Mouse (Mus musculus) liver, adult 2 months (tissue): ENCODE measurements around the gene Nbr1.

Experiments used
- CTCF ChIP-seq: fragments of 200-500 bp; IDR thresholded peaks from 2 replicates; pipeline ENCODE4 v1.5.1; 2011; ENCODE audit warnings: low read depth, low read length, control low read depth
- POLR2A ChIP-seq: fragments of 200-500 bp; IDR thresholded peaks from 2 replicates; pipeline ENCODE4 v1.6.1; 2011; ENCODE audit warnings: low read length, control low read depth; ENCODE audit not compliant: insufficient read depth; ENCODE audit errors: extremely low read depth

GRCm38 (mm10) chr11:101617849-101618248, 65.9 kb downstream of the Nbr1 start:
- no peak for TF ChIP-seq POLR2A
- no peak for TF ChIP-seq CTCF
